Mouse (Mus musculus): ENCODE data around the gene M1ap. TPM values are rescaled to one million over a fixed set of nuclear protein-coding genes. Genes with fewer than 3 reads are reported as not detected.
A peak's percentile ranks its signal among the peaks of the same experiment; 100 is the strongest.

Gene M1ap
- polyA plus RNA-seq, 2 experiments, result 9.4 to 14.4 TPM

- Histone ChIP-seq H3K9me3 (ENCODE audit: control insufficient read depth, low read length) (no peaks in the 10 kb centered on the region), H3K27me3 (ENCODE audit: control insufficient read depth, insufficient read depth, low read length) (no peaks in the 10 kb centered on the region), H3K27ac (no peak overlapping the region), H3K4me1 (replicated peaks; ENCODE audit: control insufficient read depth in 2 of 2, insufficient read depth in 2 of 2, low read length in 1 of 2) (peaks cover 16 to 17% of the 10 kb centered on the region in 2 experiments), H3K4me2 (ENCODE audit: low read depth) (no peak overlapping the region), H3K36me3 (replicated peaks; ENCODE audit: control insufficient read depth, insufficient read depth, low read depth) (no peaks in the 10 kb centered on the region), H3K9ac (replicated peaks) (no peak overlapping the region), H3K4me3 (ENCODE audit: insufficient read depth in 1 of 2, low read depth in 2 of 2, low read length in 2 of 2) (no peak overlapping the region)
- TF ChIP-seq CTCF (IDR thresholded peaks at IDR 0.05; ENCODE audit: low read depth) (no peak), EP300 (IDR thresholded peaks at IDR 0.05; ENCODE audit: low read depth) (no peak)
- WGBS (ENCODE audit: insufficient replicate concordance), result 37% methylated on average over 1 of the region's 1 CpGs
- no peak for ATAC-seq (ENCODE audit: insufficient read depth)
- no peak for DNase-seq (ENCODE audit: low read depth in 3 of 3, low spot score in 3 of 3)
These were observed 47.0 kb downstream of the M1ap start for GRCm38 (mm10) chr6:82993696-82994095.

GRCm38 (mm10) chr6:82994372-82994771 is 47.7 kb downstream of the M1ap start:
- WGBS (ENCODE audit: insufficient replicate concordance), result 68% methylated on average over 7 of the region's 7 CpGs
- DNase-seq (ENCODE audit: low read depth in 3 of 3, low spot score in 3 of 3) (no peak), ATAC-seq (ENCODE audit: insufficient read depth) (no peak)
- Histone ChIP-seq H3K4me1 (replicated peaks; ENCODE audit: control insufficient read depth in 2 of 2, insufficient read depth in 2 of 2, low read length in 1 of 2) (peaks cover 16 to 17% of the 10 kb centered on the region in 2 experiments), H3K36me3 (replicated peaks; ENCODE audit: control insufficient read depth, insufficient read depth, low read depth) (no peaks in the 10 kb centered on the region), H3K9me3 (ENCODE audit: control insufficient read depth, low read length) (no peaks in the 10 kb centered on the region), H3K4me2 (ENCODE audit: low read depth) (no peak overlapping the region), H3K27ac (no peak overlapping the region), H3K4me3 (ENCODE audit: insufficient read depth in 1 of 2, low read depth in 2 of 2, low read length in 2 of 2) (no peak overlapping the region), H3K9ac (replicated peaks) (no peak overlapping the region), H3K27me3 (ENCODE audit: control insufficient read depth, insufficient read depth, low read length) (no peaks in the 10 kb centered on the region)
- TF ChIP-seq CTCF (IDR thresholded peaks at IDR 0.05; ENCODE audit: low read depth) (no peak), EP300 (IDR thresholded peaks at IDR 0.05; ENCODE audit: low read depth) (no peak)

GRCm38 (mm10) chr6:82996740-82997315 is 50.1 kb downstream of the M1ap start:
- peak overlapping the region; percentile 21 to 23 for H3K4me3 ChIP-seq (ENCODE audit: insufficient read depth in 1 of 2, low read depth in 2 of 2, low read length in 2 of 2)
- WGBS (ENCODE audit: insufficient replicate concordance), result 0% methylated on average over 11 of the region's 11 CpGs
- no peaks in the 10 kb centered on the region for H3K27me3 ChIP-seq (ENCODE audit: control insufficient read depth, insufficient read depth, low read length)
- TF ChIP-seq CTCF (IDR thresholded peaks at IDR 0.05; ENCODE audit: low read depth), result peak; percentile 99
- TF ChIP-seq EP300 (IDR thresholded peaks at IDR 0.05; ENCODE audit: low read depth), result peak; percentile 65
- peak overlapping the region; percentile 92 for H3K27ac ChIP-seq
- peaks cover 16 to 17% of the 10 kb centered on the region in 2 experiments for H3K4me1 ChIP-seq (replicated peaks; ENCODE audit: control insufficient read depth in 2 of 2, insufficient read depth in 2 of 2, low read length in 1 of 2)
- H3K9me3 ChIP-seq (ENCODE audit: control insufficient read depth, low read length), result no peaks in the 10 kb centered on the region
- peak overlapping the region; percentile 56 for H3K9ac ChIP-seq (replicated peaks)
- peak; percentile 87 to 93 (median 88) for DNase-seq (ENCODE audit: low read depth in 3 of 3, low spot score in 3 of 3)
- ATAC-seq (ENCODE audit: insufficient read depth), result peak; percentile 95
- H3K4me2 ChIP-seq (ENCODE audit: low read depth), result peak overlapping the region; percentile 64
- H3K36me3 ChIP-seq (replicated peaks; ENCODE audit: control insufficient read depth, insufficient read depth, low read depth), result no peaks in the 10 kb centered on the region

GRCm38 (mm10) chr6:82997511-82998102 is 50.9 kb downstream of the M1ap start:
- Histone ChIP-seq H3K27me3 (ENCODE audit: control insufficient read depth, insufficient read depth, low read length) (no peaks in the 10 kb centered on the region), H3K4me3 (ENCODE audit: insufficient read depth in 1 of 2, low read depth in 2 of 2, low read length in 2 of 2) (no peak overlapping the region; a peak in 1 of 4 replicates), H3K36me3 (replicated peaks; ENCODE audit: control insufficient read depth, insufficient read depth, low read depth) (no peaks in the 10 kb centered on the region), H3K4me2 (ENCODE audit: low read depth) (peak overlapping the region; percentile 64), H3K9ac (replicated peaks) (peak overlapping the region; percentile 56), H3K4me1 (replicated peaks; ENCODE audit: control insufficient read depth in 2 of 2, insufficient read depth in 2 of 2, low read length in 1 of 2) (peaks cover 16 to 17% of the 10 kb centered on the region in 2 experiments), H3K27ac (peak overlapping the region; percentile 92), H3K9me3 (ENCODE audit: control insufficient read depth, low read length) (no peaks in the 10 kb centered on the region)
- TF ChIP-seq EP300 (IDR thresholded peaks at IDR 0.05; ENCODE audit: low read depth) (no peak), CTCF (IDR thresholded peaks at IDR 0.05; ENCODE audit: low read depth) (no peak)
- WGBS (ENCODE audit: insufficient replicate concordance), result 22% methylated on average over 7 of the region's 7 CpGs
- ATAC-seq (ENCODE audit: insufficient read depth) (no peak), DNase-seq (ENCODE audit: low read depth in 3 of 3, low spot score in 3 of 3) (no peak)

- no peaks in the 10 kb centered on the region for H3K9me3 ChIP-seq (ENCODE audit: control insufficient read depth, low read length)
- no peak overlapping the region for H3K9ac ChIP-seq (replicated peaks)
- no peak overlapping the region for H3K4me2 ChIP-seq (ENCODE audit: low read depth)
- ATAC-seq (ENCODE audit: insufficient read depth) (no peak), DNase-seq (ENCODE audit: low read depth in 3 of 3, low spot score in 3 of 3) (no peak)
- H3K27me3 ChIP-seq (ENCODE audit: control insufficient read depth, insufficient read depth, low read length), result no peaks in the 10 kb centered on the region
- H3K4me3 ChIP-seq (ENCODE audit: insufficient read depth in 1 of 2, low read depth in 2 of 2, low read length in 2 of 2), result no peak overlapping the region
- H3K27ac ChIP-seq, result peak overlapping the region; percentile 32
- WGBS (ENCODE audit: insufficient replicate concordance), result 52% methylated on average over 4 of the region's 4 CpGs
- H3K4me1 ChIP-seq (replicated peaks; ENCODE audit: control insufficient read depth in 2 of 2, insufficient read depth in 2 of 2, low read length in 1 of 2), result peaks cover 16 to 18% of the 10 kb centered on the region in 2 experiments
- no peaks in the 10 kb centered on the region for H3K36me3 ChIP-seq (replicated peaks; ENCODE audit: control insufficient read depth, insufficient read depth, low read depth)
- TF ChIP-seq EP300 (IDR thresholded peaks at IDR 0.05; ENCODE audit: low read depth), result no peak
- peak; percentile 71 for TF ChIP-seq CTCF (IDR thresholded peaks at IDR 0.05; ENCODE audit: low read depth)
These were observed 51.6 kb downstream of the M1ap start for GRCm38 (mm10) chr6:82998326-82998725.
